Mouse (Mus musculus) heart, adult 2 months (tissue): ENCODE measurements at regions not wholly inside any gene's neighbourhood (a gene's known extent, or its start where the extent isn't known, plus 50 kb on each side); places are given as distances from the start of the nearest gene placed in this dataset.

Experiments
- CTCF ChIP-seq: fragments of 200-600 bp; IDR thresholded peaks from 2 replicates; pipeline ENCODE4 v1.8.1; 2022; ENCODE audit warnings: antibody characterized with exemption, mild to moderate bottlenecking, moderate library complexity
- EP300 ChIP-seq: fragments of 200-500 bp; IDR thresholded peaks from 2 replicates; pipeline ENCODE4 v1.6.1; 2011; ENCODE audit warnings: low read depth, low read length, control low read depth; ENCODE audit not compliant: insufficient read depth
- POLR2A ChIP-seq: fragments of 200-500 bp; IDR thresholded peaks from 2 replicates; pipeline ENCODE4 v1.6.1; 2011; ENCODE audit warnings: mild to moderate bottlenecking, low read depth, low read length, control low read depth; ENCODE audit not compliant: insufficient read depth

DNA sequence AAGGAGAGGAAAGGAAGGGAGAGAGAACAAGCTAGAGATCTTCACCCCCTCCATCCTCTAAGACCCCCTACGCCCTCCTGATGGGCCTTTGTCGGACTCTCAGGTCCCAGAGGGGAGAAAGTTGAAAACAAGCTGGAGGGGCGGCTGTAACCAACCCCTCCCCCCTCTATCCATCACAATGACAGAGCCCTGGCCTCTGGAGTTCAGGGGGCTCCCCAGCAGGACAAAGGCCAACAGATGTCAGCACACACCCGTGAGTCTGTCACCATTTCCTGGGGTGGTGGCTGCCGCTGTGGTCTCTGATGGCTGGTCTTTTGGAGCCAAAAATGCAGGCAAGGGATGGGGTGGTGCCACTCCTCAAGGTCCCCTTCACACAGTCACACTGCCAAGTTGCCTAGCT is 52.9 kb upstream of the Tnrc6c start:
- no peak for TF ChIP-seq CTCF
- no peak for TF ChIP-seq EP300
- no peak for TF ChIP-seq POLR2A
